Mouse (Mus musculus): ENCODE measurements around the gene Lima1. TPM values are rescaled to one million over a fixed set of nuclear protein-coding genes. Genes with fewer than 3 reads are reported as not detected.
"Not testable (repeated sequence)": the region's sequence is repeated elsewhere in the genome, so short reads cannot be mapped to it uniquely, and the experiment has no call there.

Gene Lima1
- total RNA-seq, 2 experiments from 2014 or later = 7.2 to 13.8 TPM

GRCm38 (mm10) chr15:99812097-99812496 lies 63.2 kb downstream of the Lima1 start:
- ATAC-seq (replicated peaks; ENCODE audit: poor library complexity, severe bottlenecking) = no peak

DNA sequence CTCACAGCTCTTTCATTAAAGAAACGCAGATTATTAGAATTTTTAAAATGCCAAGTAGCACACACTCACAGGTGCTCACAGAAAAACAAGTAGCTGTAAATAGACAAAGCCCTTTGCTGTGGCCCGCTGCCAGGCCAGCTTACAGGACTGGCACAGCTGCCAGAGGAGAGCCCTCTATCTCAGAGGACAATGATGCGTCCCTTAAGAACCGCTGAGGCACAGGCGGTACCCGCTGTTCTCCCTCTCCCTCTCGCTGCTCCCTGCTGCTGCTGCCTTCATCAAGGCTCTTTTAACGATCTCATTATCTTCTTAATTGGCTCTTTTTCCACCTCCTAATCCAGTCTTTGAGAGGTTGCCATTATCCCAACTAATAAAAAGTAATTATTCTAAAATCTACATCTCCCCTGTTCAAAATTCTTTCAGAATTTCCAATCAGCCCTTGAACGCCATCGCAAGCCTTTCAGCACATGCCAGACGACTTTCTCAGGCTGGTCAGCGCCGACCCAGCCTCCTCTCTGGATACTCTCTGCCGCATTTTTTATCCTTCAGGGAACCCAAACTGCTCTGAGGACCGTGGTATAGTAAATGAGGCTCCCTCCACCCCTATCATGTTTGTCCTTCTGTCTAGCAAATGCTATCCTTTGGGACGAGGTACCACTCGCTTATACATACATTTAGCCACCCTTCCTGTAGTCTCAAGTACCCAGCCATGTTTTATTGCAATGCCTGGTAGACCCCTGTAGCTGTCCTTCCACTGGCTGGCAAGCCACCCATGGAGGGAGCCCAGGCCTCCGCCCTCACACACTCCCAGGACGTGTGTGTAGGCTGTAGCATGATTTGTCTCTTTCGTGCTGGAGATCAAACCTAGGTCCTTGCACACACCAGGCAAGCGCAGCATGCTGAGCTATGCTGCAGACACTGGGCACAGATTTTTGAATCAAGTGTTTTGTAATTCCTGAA lies 67.2 kb downstream of the Lima1 start:
- no peak for ATAC-seq (replicated peaks; ENCODE audit: poor library complexity, severe bottlenecking)

GRCm38 (mm10) chr15:99806171-99806570 lies 69.1 kb downstream of the Lima1 start:
- ATAC-seq (replicated peaks; ENCODE audit: poor library complexity, severe bottlenecking) = no peak

- no peak for ATAC-seq (replicated peaks; ENCODE audit: poor library complexity, severe bottlenecking)
Measured at GRCm38 (mm10) chr15:99805673-99806072, 69.6 kb downstream of the Lima1 start.

DNA sequence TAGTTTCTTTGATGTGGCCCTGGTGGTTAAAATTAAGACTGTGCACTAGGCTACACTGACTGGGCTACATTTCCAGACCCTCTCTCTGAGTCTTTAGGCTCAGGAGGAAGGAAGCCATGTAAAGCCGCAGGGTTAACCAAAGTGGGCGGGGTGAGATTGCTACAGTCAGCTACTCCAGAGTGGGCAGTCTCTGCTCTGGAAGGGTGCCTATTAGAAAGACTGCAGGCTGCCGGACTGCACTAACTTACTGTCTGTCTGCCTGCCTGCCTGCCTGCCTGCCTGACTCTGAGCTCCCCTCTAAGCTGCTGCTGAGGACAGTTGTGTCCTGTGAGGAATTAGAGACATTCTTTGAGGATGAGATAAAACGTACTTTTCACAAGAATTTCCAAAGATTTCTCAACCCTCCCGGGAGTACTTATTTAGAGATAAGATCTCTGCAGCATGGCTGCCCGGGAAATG lies 72.0 kb downstream of the Lima1 start:
- ATAC-seq (replicated peaks; ENCODE audit: poor library complexity, severe bottlenecking) = peak; percentile 97

- no peak for ATAC-seq (replicated peaks; ENCODE audit: poor library complexity, severe bottlenecking)
Measured at GRCm38 (mm10) chr15:99801885-99802572, 73.2 kb downstream of the Lima1 start.

- no peak for ATAC-seq (replicated peaks; ENCODE audit: poor library complexity, severe bottlenecking)
Measured at GRCm38 (mm10) chr15:99799706-99800105, 75.5 kb downstream of the Lima1 start.

GRCm38 (mm10) chr15:99797898-99798297 lies 77.4 kb downstream of the Lima1 start:
- no peak for ATAC-seq (replicated peaks; ENCODE audit: poor library complexity, severe bottlenecking)

- no peak for ATAC-seq (replicated peaks; ENCODE audit: poor library complexity, severe bottlenecking)
Measured at GRCm38 (mm10) chr15:99796735-99797134, 78.5 kb downstream of the Lima1 start.

GRCm38 (mm10) chr15:99796066-99796465 lies 79.2 kb downstream of the Lima1 start:
- ATAC-seq (replicated peaks; ENCODE audit: poor library complexity, severe bottlenecking) = peak; percentile 40; the same call in 1 of the 2 replicates

GRCm38 (mm10) chr15:99792221-99792815 lies 82.9 kb downstream of the Lima1 start:
- ATAC-seq (replicated peaks; ENCODE audit: poor library complexity, severe bottlenecking) = no peak

DNA sequence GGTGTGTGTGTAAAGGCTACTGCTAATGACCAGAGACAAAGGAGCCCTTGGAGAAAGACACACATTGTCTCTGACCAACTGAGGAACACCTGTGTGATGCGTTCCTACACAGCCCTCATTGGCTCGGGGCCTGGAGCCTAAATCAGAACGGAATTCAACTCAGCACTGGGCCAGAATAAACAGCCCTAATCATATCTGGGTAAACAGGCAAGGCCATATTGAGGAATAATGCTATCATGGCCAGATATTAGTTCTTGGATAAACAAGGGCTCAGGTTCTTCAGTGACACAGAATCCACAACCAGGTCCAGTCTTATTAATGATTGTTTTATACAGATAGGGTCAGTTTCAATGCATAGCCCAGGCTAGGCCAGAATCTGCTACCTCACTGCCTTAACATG lies 84.3 kb downstream of the Lima1 start:
- ATAC-seq (replicated peaks; ENCODE audit: poor library complexity, severe bottlenecking) = no peak

DNA sequence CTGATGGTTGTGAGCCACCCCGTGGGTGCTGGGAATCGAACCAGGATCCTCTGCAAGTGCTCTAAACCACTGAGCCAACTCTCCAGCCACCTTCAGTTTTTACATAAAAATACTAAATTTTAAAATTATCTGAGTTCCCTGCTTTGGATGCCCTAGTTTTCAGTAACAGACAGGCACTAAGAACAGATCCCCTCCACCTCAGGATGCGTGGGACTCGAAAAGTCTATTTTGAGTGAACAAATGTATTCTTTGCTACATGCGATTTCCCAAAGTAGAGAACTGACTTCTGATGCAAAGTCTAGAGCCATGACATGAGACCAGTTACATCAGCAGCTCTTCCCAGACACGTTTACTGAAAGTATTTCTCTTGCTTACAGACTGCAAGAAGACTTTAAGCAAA lies 84.8 kb downstream of the Lima1 start:
- ATAC-seq (replicated peaks; ENCODE audit: poor library complexity, severe bottlenecking) = no peak

DNA sequence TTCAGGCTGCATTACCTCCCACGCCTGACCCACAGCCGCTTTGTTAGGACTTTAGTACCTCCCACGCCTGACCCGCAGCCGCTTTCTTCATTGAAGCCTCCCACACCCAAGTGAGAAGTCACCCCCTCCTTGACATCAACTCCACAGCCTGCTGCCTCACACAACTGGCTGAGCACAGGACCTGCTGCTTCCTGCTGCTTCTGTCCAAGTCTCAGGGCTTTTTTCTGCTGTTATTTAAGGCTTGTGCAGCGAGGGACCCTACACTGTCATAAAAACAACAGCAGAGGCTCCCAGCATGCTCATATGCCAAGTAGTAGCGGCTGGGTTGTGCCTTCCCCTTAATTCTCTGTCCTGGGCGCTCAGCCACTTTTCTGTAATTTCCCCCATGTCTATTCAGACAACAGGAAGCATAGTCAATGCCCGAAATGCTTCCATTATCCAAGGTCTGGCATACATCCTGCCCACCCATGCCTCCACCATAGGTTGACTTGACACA lies 87.6 kb downstream of the Lima1 start:
- no peak for ATAC-seq (replicated peaks; ENCODE audit: poor library complexity, severe bottlenecking)

DNA sequence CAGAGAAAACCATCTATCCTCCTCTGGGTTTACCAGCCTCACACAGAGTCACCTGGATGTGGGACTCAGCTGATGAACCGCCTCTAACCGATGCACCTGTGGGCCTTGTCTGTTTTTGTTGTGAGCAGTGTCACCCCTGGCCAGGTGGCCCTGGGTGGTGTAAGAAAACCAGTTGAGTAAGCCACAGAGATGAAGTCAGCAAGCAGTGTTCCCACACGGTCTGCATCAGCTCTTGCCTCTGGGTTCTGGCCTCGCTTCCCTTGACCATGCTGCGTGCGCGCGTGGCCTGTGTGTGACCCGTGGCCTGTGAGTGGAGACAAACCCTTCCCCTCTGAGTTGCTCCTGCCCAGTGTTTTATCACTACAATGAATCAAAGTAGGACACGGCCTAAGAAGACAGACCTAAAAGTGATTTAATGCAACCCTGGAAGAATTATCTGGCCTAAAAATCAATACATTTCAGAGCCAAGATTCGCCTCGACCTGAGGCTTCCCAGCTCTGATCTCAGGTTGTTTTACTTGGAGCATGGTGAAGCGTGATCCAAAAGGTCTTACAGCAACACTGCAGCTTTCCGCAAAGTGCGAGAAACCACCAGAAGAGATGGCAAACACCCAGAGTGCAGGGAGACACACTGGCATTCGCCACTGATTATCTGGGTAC lies 96.5 kb downstream of the Lima1 start:
- no peak for ATAC-seq (replicated peaks; ENCODE audit: poor library complexity, severe bottlenecking)

- peak; percentile 42; the same call in 1 of the 2 replicates for ATAC-seq (replicated peaks; ENCODE audit: poor library complexity, severe bottlenecking)
Measured at GRCm38 (mm10) chr15:99778148-99778547, 97.1 kb downstream of the Lima1 start.

GRCm38 (mm10) chr15:99772925-99773324 lies 102.3 kb downstream of the Lima1 start:
- no peak for ATAC-seq (replicated peaks; ENCODE audit: poor library complexity, severe bottlenecking)

DNA sequence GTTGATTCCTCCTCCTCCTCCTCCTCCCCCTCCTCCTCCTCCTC lies 102.6 kb downstream of the Lima1 start, which contains the start of gene Cers5:
Gene Cers5, minus strand, starts transcription at position 5 of the 44 bp plus-strand sequence.
- ATAC-seq (replicated peaks; ENCODE audit: poor library complexity, severe bottlenecking) = not testable (repeated sequence)

DNA sequence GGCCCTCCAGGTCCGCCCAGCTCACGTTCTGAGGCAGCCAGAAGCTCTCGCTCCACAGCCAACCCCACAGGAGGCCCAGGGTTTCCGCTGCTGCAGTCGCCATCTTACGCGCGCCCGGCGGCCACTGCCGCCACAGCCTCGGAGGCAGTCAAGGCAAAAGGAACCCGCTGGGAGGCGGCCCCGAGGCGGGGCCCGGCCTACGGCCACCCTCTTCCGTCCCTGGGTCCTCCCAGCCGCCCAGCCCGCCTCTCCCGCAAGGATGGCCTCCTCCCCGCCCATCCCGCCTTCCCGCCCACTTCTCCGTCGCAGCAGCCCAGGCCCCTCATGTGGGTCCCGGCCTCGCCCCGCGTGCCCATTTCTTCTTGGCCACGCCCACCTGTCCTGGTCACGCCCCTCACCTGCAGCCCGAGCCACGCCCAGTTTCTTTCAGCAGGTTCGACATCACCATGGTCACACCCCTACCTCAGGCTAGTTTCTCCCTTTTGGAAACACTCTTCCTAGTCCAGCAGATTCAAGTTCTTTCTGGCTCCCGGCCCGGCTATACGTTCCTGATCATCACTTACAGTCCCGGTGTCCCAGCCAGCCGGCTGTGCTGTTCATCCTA lies 102.9 kb downstream of the Lima1 start:
- ATAC-seq (replicated peaks; ENCODE audit: poor library complexity, severe bottlenecking) = peak; percentile 96

DNA sequence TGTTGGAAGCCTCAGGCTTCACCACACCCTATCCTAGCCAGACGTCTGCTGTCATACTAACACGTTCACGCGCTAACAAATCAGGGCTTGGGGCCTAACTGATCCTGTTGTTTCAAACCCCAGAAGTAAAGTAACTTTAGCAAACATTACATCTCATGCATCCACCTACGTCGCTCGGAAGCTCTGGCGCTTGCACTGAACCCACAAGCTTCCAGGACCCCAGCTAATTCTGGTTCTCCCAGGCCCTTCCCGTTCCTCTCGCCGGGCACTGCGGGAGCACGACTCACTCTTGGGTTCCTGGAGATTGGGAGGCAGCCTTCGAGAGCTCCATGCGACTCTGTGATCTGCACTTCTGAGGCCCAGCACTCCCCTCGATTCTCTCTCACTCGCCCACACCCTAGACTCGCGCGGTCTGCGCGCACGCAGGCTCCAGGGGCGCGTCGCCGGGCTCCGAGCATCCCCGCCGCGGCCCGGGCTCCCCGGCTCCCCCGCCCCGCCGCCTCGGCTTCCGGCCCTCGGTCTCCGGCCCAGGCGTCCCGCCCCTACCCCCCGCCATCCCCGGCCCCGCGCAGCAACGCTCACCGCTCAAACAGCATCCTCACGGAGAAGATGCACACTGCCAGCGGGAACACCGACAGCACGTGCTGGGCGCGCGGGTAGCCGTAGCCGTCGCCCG lies 103.5 kb downstream of the Lima1 start:
- ATAC-seq (replicated peaks; ENCODE audit: poor library complexity, severe bottlenecking) = peak; percentile 49
